Mouse (Mus musculus) mammary gland, adult 2 months (tissue): ENCODE results near the gene Gm13101. TPM values are rescaled to one million over a fixed set of nuclear protein-coding genes. Genes with fewer than 3 reads are reported as not detected.

Experiments
- polyA plus RNA-seq: library from polyadenylated mRNA; depleted of rRNA; stranded (reverse); fragments of >200 nt; gene quantifications from 2 replicates; pipeline ENCODE4 v1.2.3, GENCODE M21; 2012; ENCODE audit warnings: low replicate concordance; rRNA removed

The Gm13101 gene
- not detected in 2 replicates for polyA plus RNA-seq

DNA sequence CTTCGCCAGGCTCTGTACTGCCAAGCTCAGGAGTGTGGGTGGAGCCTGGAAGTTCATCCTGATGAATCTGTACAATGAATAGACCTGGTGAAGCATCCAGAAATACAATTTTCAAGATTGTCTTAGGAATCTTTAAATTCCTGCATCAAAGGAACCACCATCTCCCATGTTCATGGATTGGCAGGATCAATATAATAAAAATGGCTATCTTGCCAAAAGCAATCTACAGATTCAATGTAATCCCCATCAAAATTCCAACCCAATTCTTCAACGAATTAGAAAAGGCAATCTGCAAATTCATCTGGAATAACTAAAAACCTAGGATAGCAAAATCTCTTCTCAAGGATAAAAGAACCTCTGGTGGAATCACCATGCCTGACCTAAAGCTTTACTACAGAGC is at the start of gene Gm13101:
TSS of gene Gm13101 (minus strand) at position 101 of the 400 bp plus-strand sequence.

DNA sequence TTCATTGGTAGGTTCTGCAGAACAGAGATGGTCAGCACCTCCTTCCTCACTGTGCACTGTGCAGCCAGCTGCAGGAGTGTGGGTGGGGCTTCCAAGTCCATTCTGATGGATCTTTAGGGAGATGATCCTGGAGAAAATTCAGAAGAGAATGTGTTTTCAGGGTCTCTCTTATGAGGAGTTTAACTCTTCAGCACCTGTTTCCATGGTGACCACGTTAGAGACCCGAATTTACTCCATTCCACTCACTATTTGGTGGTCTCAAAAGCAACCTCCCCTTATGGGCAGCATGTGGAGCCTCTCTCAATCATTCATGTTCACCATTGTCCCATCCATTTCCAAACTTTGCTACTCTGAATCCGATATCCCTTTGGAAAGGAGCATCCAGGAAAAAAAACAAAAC is 27.5 kb upstream of the Gm13101 start, which contains the start of gene Pramef17:
TSS of gene Pramef17 (minus strand) at position 101 of the 400 bp plus-strand sequence.

DNA sequence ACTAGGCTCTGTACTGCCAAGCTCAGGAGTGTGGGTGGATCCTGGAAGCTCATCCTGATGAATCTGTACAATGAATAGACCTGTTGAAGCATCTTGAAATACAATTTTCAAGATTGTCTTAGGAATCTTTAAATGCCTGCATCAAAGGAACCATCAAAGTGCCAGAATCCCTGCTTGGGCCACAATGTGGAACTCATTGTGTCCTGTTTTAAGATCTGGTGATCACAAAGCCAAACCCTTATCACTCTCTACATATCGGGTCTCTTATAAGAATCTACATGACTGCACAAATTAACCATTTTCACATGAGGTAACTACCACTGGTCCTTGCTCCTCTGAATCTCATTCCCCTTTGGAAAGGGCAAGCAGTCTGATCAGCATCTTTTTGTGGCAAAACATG is 15.8 kb downstream of the Gm13101 start, which contains the start of gene Pramef25:
TSS of gene Pramef25 (minus strand) at position 101 of the 400 bp plus-strand sequence.

Other genes with a start within 250 kb of the Gm13101 start
- gene Gm13078, start 247.5 kb downstream of the Gm13101 start, polyA plus RNA-seq, result not detected in 2 replicates
- gene Gm13023, start 177.6 kb downstream of the Gm13101 start, polyA plus RNA-seq, result not detected in 2 replicates
- gene Gm13084, start 150.9 kb downstream of the Gm13101 start, polyA plus RNA-seq, result not detected in 2 replicates
- not detected in 2 replicates for gene Gm13103, start 120.5 kb downstream of the Gm13101 start, polyA plus RNA-seq
- not detected in 2 replicates for gene Pramef6, start 66.6 kb downstream of the Gm13101 start, polyA plus RNA-seq
- gene Pramef25, start 15.9 kb downstream of the Gm13101 start, polyA plus RNA-seq, result not detected in 2 replicates
- not detected in 2 replicates for gene Pramef17, start 27.4 kb upstream of the Gm13101 start, polyA plus RNA-seq
- not detected in 2 replicates for gene Pramel4, start 92.2 kb upstream of the Gm13101 start, polyA plus RNA-seq
- gene Gm13102, start 139.5 kb upstream of the Gm13101 start, polyA plus RNA-seq, result not detected in 2 replicates
- gene Oog3, start 195.7 kb upstream of the Gm13101 start, polyA plus RNA-seq, result not detected in 2 replicates
- gene Oog2, start 223.8 kb upstream of the Gm13101 start, polyA plus RNA-seq, result not detected in 2 replicates
- gene C87977, start 246.4 kb upstream of the Gm13101 start, polyA plus RNA-seq, result not detected in 2 replicates